Mouse (Mus musculus) limb, embryonic 15.5 days (tissue): Measurements from ENCODE around the gene Tirap. TPM values are rescaled to one million over a fixed set of nuclear protein-coding genes. Genes with fewer than 3 reads are reported as not detected.
"Not testable (repeated sequence)": the region's sequence is repeated elsewhere in the genome, so short reads cannot be mapped to it uniquely, and the experiment has no call there.

Experiments used
- ATAC-seq: fragments of 200-750 bp; cut with Nextera tagmentation; 2 replicates; pipeline ENCODE4 v1.8.0; 2017; ENCODE audit warnings: low read depth, moderate TSS enrichment; ENCODE audit not compliant: insufficient number of reproducible peaks, low FRiP score, low TSS enrichment
- H3K27ac ChIP-seq: fragments of 300-500 bp; sonication (generic); 2 replicates; pipeline ENCODE4 v1.5.1; 2015; ENCODE audit warnings: moderate library complexity, mild to moderate bottlenecking, inconsistent platforms
- H3K27me3 ChIP-seq: fragments of 300-500 bp; sonication (generic); 2 replicates; pipeline ENCODE4 v1.6.1; 2015; ENCODE audit warnings: inconsistent platforms
- H3K36me3 ChIP-seq: fragments of 300-500 bp; sonication (generic); 2 replicates; pipeline ENCODE4 v1.6.1; 2015; ENCODE audit warnings: inconsistent platforms
- H3K4me1 ChIP-seq: fragments of 300-500 bp; sonication (generic); 2 replicates; pipeline ENCODE4 v1.6.1; 2015; ENCODE audit warnings: inconsistent platforms
- H3K4me2 ChIP-seq: fragments of 300-500 bp; sonication (generic); 2 replicates; pipeline ENCODE4 v1.6.1; 2015; ENCODE audit warnings: mild to moderate bottlenecking, inconsistent platforms
- H3K4me3 ChIP-seq: fragments of 300-500 bp; sonication (generic); 2 replicates; pipeline ENCODE4 v1.5.1; 2015; ENCODE audit warnings: mild to moderate bottlenecking, inconsistent platforms
- H3K9ac ChIP-seq: fragments of 300-500 bp; sonication (generic); 2 replicates; pipeline ENCODE4 v1.6.1; 2015; ENCODE audit warnings: inconsistent platforms
- H3K9me3 ChIP-seq: fragments of 300-500 bp; sonication (generic); 2 replicates; pipeline ENCODE4 v1.6.1; 2016; ENCODE audit warnings: inconsistent platforms
- WGBS: fragments of 180-500 bp; shearing (Covaris S2); methylation state at CpG from one replicate; pipeline ENCODE4 v1.1.7; 2015; 5-methylcytosine and 5-hydroxymethylcytosine counted together
- polyA plus RNA-seq: library from polyadenylated mRNA; unstranded; fragments of >200 nt; fragmentation: Nextera tagmentation; extraction: Ambion mirVana; gene quantifications from 2 replicates; pipeline ENCODE4 v1.2.1, GENCODE M21; 2015

Gene Tirap
- polyA plus RNA-seq, 1 experiment from 2014 or later = 10.3 TPM

DNA sequence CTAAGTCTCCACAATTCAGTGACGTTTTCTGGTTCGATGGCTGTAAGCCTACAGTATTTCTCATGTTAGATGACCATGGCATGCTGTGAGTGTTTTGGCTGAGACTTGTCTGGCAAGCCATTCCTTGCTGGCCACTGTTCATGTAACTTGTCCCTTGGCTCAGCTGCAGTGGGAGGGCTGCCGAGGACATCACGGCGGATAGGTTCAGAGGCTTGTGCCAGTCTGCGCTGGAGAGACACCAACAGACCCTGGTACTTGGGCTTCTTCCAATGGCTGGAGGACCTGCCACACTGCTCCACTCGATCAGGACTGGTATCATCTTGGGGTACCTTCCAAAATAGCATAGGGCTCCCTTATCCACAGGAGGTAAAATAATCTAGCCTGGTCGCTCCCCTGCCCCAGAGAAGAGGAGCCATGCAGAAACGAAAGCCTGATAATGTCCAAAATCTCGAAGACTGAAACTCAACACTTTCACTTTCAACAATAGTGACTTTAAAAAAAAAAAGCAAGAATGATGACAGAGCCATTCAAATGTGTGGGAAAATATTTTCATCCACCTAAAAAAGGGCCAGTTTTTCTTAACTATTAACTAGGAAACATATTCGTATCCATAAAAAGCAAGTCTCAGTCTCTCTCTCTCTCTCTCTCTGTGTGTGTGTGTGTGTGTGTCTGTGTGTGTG lies 36.9 kb downstream of the Tirap start:
- 89% methylated on average over 11 of the region's 11 CpGs for WGBS

DNA sequence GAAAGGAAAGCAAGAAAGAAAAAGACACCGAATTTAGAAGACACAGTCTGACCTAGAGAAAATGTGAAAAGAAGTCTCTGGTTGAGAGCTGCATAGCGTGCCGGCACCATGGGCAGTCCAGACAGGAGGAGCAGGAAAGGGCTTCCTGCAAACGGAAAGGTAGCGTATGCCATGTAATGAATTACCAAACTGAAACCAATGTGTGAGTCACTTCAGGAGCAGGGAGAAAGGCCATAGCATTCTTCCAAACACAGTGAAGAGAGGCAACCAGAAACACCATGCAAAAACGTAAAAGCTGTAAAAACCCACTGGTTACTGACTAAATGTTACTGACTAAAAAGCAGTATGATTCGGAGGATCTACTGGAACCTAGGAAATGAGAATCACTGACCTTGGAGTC lies 38.4 kb downstream of the Tirap start:
- H3K27me3 ChIP-seq = no peaks in the 10 kb centered on the region
- H3K4me1 ChIP-seq = peaks cover 4% of the 10 kb centered on the region
- H3K4me3 ChIP-seq = no peak overlapping the region
- no peak overlapping the region for H3K4me2 ChIP-seq
- ATAC-seq = no peak
- WGBS = 88% methylated on average over 7 of the region's 7 CpGs
- no peak overlapping the region for H3K27ac ChIP-seq
- 0 out of 2 replicates have a peak, but pooled peaks cover 5% of the 10 kb centered on the region for H3K36me3 ChIP-seq
- no peak overlapping the region for H3K9ac ChIP-seq
- H3K9me3 ChIP-seq = no peaks in the 10 kb centered on the region

More for the DNA sequence above, 36.9 kb downstream of the Tirap start:
- Histone ChIP-seq H3K27me3 (no peaks in the 10 kb centered on the region), H3K4me3 (no peak overlapping the region), H3K4me2 (no peak overlapping the region), H3K36me3 (0 out of 2 replicates have a peak, but pooled peaks cover 5% of the 10 kb centered on the region), H3K9ac (no peak overlapping the region), H3K4me1 (no peaks in the 10 kb centered on the region), H3K9me3 (no peaks in the 10 kb centered on the region), H3K27ac (no peak overlapping the region)
- no peak for ATAC-seq

DNA sequence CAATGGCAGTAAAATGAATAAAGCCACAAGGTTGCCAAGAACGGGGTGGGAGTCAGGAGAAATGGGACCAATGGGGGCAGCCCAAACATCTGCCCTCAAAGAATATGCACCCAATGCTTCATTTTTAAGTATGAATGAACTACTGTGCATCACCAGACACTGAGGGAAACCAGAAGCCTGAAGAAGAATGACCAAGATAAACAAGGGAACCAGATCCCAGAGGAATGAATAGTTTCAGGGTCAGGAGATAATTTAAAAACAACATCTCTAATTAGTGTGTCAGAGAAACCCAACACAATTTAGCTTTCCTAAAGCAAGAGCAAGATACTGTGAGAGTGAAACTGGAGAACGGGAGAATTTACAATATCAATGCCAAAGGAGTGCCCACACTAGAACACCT lies 39.4 kb downstream of the Tirap start:
- no peaks in the 10 kb centered on the region for H3K9me3 ChIP-seq
- H3K27me3 ChIP-seq = no peaks in the 10 kb centered on the region
- no peak overlapping the region for H3K4me3 ChIP-seq
- ATAC-seq = no peak
- H3K36me3 ChIP-seq = 0 out of 2 replicates have a peak, but pooled peaks cover 5% of the 10 kb centered on the region
- 78% methylated on average over 2 of the region's 2 CpGs for WGBS
- no peak overlapping the region for H3K4me2 ChIP-seq
- peaks cover 13% of the 10 kb centered on the region for H3K4me1 ChIP-seq
- H3K27ac ChIP-seq = no peak overlapping the region
- no peak overlapping the region for H3K9ac ChIP-seq

DNA sequence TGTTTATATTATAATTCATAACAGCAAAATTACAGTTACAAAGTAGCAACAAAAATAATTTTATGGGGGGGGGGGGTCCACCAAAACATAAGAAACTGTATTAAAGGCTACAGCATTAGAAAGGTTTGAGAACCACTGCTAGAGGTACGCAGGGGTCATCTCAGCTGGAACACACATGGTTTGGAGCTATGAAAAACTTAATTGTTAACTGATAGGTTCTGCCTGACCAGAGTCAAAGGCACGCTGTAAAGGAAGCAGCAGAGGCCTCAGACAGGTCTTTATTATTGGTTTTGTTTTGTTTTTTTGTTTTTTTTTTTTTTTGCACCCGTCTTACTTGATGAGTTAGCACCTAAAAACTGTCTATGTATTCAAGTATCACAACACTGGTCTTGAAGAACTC lies 41.6 kb downstream of the Tirap start:
- Histone ChIP-seq H3K27ac (no peak overlapping the region), H3K9ac (no peak overlapping the region), H3K9me3 (no peaks in the 10 kb centered on the region), H3K27me3 (no peaks in the 10 kb centered on the region), H3K4me3 (no peak overlapping the region), H3K4me1 (peaks cover 13% of the 10 kb centered on the region), H3K4me2 (no peak overlapping the region), H3K36me3 (0 out of 2 replicates have a peak, but pooled peaks cover 5% of the 10 kb centered on the region)
- ATAC-seq = no peak
- 79% methylated on average over 3 of the region's 3 CpGs for WGBS

DNA sequence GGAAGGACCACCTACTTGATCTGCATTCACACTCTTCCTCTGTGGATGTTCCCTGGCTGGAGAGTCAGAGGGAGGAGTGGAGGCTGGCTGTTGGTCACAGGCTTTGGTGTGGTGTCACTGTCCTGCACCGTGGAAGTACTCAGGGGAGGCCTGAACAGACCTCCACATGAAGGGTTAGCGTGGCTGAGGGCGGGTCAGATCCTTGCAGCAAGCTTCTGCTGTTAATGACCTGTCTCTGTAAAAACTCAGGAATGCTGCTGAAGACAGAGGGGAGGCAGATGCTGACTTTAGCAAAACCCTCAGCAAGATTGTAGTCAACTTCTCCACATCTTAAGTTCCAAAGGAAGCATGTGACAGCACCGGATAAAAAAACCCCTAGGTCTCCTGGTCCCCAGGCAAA lies 43.2 kb downstream of the Tirap start:
- no peak for ATAC-seq
- 50% methylated on average over 4 of the region's 4 CpGs for WGBS
- Histone ChIP-seq H3K9ac (no peak overlapping the region), H3K27me3 (no peaks in the 10 kb centered on the region), H3K36me3 (no peaks in the 10 kb centered on the region), H3K4me3 (no peak overlapping the region), H3K4me1 (peaks cover 13% of the 10 kb centered on the region), H3K4me2 (no peak overlapping the region), H3K27ac (peak overlapping the region; percentile 85), H3K9me3 (no peaks in the 10 kb centered on the region)

DNA sequence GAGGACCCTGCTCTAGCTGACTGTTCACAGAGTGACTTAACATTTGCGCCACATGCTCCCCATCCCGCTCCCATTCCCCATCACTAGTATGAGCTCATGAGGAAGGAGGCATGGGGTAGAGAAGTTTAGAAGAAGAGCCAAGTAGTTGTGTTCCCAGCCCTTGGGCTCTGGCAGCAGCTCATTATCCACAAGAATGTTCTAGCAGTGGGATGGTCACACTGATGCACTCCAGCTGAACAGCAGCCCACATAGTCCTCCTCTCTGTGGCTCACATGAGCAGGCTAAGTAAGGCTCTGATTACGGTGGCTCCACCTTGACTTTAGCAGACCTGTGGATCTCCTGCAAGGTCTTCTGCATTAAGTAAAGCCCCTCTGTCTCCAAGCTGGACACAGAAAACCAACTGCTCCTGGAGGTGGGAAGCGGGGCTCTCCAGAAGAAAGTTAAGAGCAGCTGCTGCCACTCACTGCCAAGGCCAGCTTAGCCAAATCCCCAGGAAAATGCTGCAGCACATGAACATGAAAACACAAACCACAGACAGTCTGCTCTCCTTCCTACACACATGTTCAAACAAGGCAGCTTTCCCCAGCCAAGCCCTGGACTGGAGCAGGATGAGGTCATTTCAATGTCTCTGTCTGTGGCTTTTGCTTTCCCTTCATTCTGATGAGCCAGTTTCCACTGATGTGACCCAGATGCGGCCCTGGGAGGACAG lies 43.9 kb downstream of the Tirap start:
- WGBS = 61% methylated on average over 5 of the region's 5 CpGs
- peak overlapping the region; percentile 85 for H3K27ac ChIP-seq
- no peak overlapping the region for H3K9ac ChIP-seq
- no peak overlapping the region for H3K4me3 ChIP-seq
- H3K27me3 ChIP-seq = no peaks in the 10 kb centered on the region
- H3K36me3 ChIP-seq = no peaks in the 10 kb centered on the region
- no peaks in the 10 kb centered on the region for H3K9me3 ChIP-seq
- no peak overlapping the region for H3K4me2 ChIP-seq
- ATAC-seq = peak; percentile 86
- peaks cover 13% of the 10 kb centered on the region for H3K4me1 ChIP-seq

DNA sequence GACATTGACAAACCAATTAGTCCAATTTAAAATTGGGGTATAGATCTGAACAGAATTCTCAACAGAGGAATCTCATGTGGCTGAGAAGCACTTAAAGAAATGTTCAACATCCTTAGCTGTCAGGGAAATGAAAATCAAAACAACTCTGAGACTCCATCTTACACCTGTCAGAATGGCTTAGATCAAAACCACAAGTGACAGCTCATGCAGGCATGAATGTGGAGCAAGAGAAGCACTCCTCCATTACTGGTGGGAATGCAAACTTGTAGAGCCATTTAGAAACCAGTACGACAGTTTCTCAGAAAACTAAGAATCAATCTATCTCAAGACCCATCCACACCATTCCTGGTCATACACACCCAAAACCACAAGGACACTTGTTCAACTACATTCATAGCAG lies 47.2 kb downstream of the Tirap start:
- no peak overlapping the region for H3K4me3 ChIP-seq
- peaks cover 13% of the 10 kb centered on the region for H3K4me1 ChIP-seq
- H3K36me3 ChIP-seq = no peaks in the 10 kb centered on the region
- WGBS = 87% methylated on average over 1 of the region's 1 CpGs
- no peaks in the 10 kb centered on the region for H3K27me3 ChIP-seq
- no peak overlapping the region for H3K27ac ChIP-seq
- H3K9me3 ChIP-seq = no peaks in the 10 kb centered on the region
- no peak overlapping the region for H3K9ac ChIP-seq
- ATAC-seq = no peak
- H3K4me2 ChIP-seq = no peak overlapping the region

DNA sequence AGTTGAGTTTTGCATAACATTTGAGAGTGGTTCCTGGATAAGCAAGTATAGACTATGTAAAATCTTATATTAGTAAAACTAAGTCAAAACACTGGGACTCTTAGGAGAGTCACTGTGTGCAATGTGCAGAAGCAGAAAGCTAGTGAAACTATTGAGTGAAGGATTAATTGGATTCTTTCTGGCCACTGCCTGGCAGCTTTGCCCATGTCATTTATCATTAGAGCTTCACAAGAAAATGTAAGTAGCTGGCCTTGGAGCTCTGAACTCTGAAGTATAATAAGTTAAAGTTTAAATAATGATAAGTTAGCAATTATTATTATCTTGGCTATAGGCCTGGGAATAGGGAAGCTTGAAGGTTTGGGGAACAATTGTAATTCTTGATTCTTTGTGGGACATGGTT lies 51.3 kb downstream of the Tirap start:
- H3K9ac ChIP-seq, H3K9me3 ChIP-seq, H3K4me3 ChIP-seq, H3K4me1 ChIP-seq, ATAC-seq, H3K36me3 ChIP-seq, H3K27me3 ChIP-seq, H3K27ac ChIP-seq, H3K4me2 ChIP-seq: not testable (repeated sequence)

DNA sequence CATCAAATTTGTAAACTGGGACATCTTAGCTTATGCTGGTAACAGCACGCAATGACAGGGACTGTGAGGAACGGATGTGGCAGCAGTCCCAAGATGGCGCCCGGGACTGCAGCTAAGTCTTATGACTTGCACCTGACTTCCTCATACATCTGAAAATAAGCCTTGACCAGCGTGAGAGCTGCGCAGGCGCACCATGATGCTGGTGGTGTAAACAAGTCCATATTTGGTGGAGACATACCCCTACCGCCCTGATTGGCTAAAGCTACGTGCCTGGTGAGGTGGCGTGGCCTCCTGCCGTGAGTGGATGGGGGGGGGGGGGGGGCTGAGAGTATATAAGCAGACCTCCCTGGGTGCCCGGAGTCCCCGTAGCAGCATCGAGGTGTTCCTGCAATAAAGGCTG lies 52.8 kb downstream of the Tirap start:
- H3K4me1 ChIP-seq, H3K27ac ChIP-seq, ATAC-seq, H3K9ac ChIP-seq, H3K36me3 ChIP-seq, H3K4me2 ChIP-seq, H3K4me3 ChIP-seq, H3K9me3 ChIP-seq, H3K27me3 ChIP-seq: not testable (repeated sequence)
- WGBS = 92% methylated on average over 14 of the region's 14 CpGs

DNA sequence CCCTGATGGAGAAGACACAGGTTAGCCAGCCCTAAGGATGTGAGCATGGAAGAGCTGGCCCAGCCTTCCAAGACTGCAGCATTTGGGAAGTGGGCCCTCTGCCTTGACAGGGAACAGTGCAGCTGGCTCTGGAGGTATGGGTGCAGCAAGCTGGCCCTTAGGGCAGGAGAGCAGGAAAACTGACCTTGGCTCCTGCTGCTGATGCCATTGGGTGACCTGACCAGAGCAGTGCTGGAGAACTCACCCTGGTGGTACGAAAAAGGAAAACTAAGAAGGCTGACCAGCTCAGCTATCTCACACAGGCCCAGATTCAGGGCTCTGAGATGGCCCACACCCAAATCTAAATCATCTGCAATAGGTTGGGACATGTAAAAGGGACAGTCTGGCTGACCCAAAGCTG lies 54.3 kb downstream of the Tirap start:
- no peaks in the 10 kb centered on the region for H3K9me3 ChIP-seq
- no peak overlapping the region for H3K9ac ChIP-seq
- ATAC-seq = no peak
- no peaks in the 10 kb centered on the region for H3K36me3 ChIP-seq
- H3K4me1 ChIP-seq = no peaks in the 10 kb centered on the region
- no peaks in the 10 kb centered on the region for H3K27me3 ChIP-seq
- WGBS = 92% methylated on average over 1 of the region's 1 CpGs
- H3K27ac ChIP-seq = no peak overlapping the region
- H3K4me2 ChIP-seq = no peak overlapping the region
- H3K4me3 ChIP-seq = no peak overlapping the region

DNA sequence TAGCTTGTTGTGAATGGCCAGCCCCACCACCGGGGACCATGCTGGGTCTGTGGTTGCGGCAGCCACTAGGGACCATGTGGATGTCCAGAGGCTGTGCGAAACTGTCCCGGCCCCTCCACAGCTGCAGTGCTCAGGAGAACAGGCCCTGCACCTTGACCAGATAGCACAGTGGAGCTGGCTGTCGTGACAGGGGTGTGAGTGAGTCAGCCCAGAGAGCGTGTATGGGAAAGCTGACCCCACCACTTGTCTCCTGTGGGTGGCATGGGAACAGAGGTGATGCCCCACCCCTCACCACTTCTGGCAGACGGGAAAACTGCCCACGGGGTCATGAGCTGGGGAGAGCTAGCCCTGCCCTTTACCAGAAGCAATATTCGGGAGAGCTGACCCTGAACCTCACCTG lies 55.0 kb downstream of the Tirap start:
- Histone ChIP-seq H3K27ac (no peak overlapping the region), H3K4me2 (no peak overlapping the region), H3K4me1 (peaks cover 4% of the 10 kb centered on the region), H3K9me3 (no peaks in the 10 kb centered on the region), H3K9ac (no peak overlapping the region), H3K36me3 (no peaks in the 10 kb centered on the region), H3K27me3 (no peaks in the 10 kb centered on the region), H3K4me3 (no peak overlapping the region)
- WGBS = 89% methylated on average over 9 of the region's 9 CpGs
- no peak for ATAC-seq

DNA sequence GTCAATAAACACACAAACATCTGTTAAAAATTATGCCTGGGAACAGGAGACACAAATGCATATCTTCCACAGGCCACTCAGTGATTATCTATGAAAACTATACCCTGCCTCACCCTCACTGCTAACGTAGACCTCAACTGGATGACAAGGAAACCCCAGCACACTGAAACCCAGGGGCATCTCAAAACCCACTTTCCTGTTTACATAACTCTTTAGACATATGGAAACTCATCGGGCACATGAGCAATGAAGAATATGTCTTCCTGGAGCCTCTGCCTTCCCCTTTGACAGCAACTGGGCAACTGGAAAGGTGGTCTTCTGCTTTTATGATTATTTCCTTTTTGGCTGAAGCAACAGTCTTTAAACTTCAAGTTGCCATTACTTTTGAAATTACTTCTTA lies 57.9 kb downstream of the Tirap start:
- no peak overlapping the region for H3K9ac ChIP-seq
- H3K27ac ChIP-seq = no peak overlapping the region
- H3K36me3 ChIP-seq = no peaks in the 10 kb centered on the region
- no peak overlapping the region for H3K4me2 ChIP-seq
- peaks cover 11% of the 10 kb centered on the region for H3K4me1 ChIP-seq
- no peaks in the 10 kb centered on the region for H3K27me3 ChIP-seq
- no peak for ATAC-seq
- H3K4me3 ChIP-seq = no peak overlapping the region
- H3K9me3 ChIP-seq = no peaks in the 10 kb centered on the region
- 78% methylated on average over 2 of the region's 2 CpGs for WGBS
